Mouse (Mus musculus) hindbrain, embryonic 11.5 days (tissue): ENCODE measurements at regions not wholly inside any gene's neighbourhood (a gene's known extent, or its start where the extent isn't known, plus 50 kb on each side); places are given as distances from the start of the nearest gene placed in this dataset.
A peak's percentile ranks its signal among the peaks of the same experiment; 100 is the strongest.

Experiments used
- ATAC-seq: fragments of 200-750 bp; cut with Nextera tagmentation; 2 replicates; pipeline ENCODE4 v1.8.0; 2017; ENCODE audit warnings: mild to moderate bottlenecking, moderate TSS enrichment, moderate library complexity; ENCODE audit not compliant: low FRiP score
- DNase-seq: peaks from one replicate; pipeline ENCODE4 v3.0.0-alpha.2; 2015; ENCODE audit warnings: low spot score
- H3K27ac ChIP-seq: fragments of 300-500 bp; sonication (generic); 2 replicates; pipeline ENCODE4 v1.5.1; 2014; ENCODE audit warnings: mild to moderate bottlenecking, low read depth, low read length
- H3K27me3 ChIP-seq: fragments of 300-500 bp; sonication (generic); 2 replicates; pipeline ENCODE4 v1.6.1; 2014; ENCODE audit warnings: mild to moderate bottlenecking, low read length, moderate library complexity, mixed read lengths; ENCODE audit not compliant: control insufficient read depth, insufficient read depth
- H3K36me3 ChIP-seq: fragments of 300-500 bp; sonication (generic); 2 replicates; pipeline ENCODE4 v1.6.1; 2014; ENCODE audit warnings: mild to moderate bottlenecking, low read length, moderate library complexity, mixed read lengths; ENCODE audit not compliant: control insufficient read depth, insufficient read depth
- H3K4me1 ChIP-seq: fragments of 300-500 bp; sonication (generic); replicated peaks from 2 replicates; pipeline ENCODE4 v1.6.1; 2014; ENCODE audit warnings: low read length, mixed read lengths; ENCODE audit not compliant: control insufficient read depth, insufficient read depth
- H3K4me2 ChIP-seq: fragments of 300-500 bp; sonication (generic); replicated peaks from 2 replicates; pipeline ENCODE4 v1.6.1; 2014; ENCODE audit warnings: mild to moderate bottlenecking, low read depth, low read length
- H3K4me3 ChIP-seq: fragments of 300-500 bp; sonication (generic); 2 replicates; pipeline ENCODE4 v1.5.1; 2014; ENCODE audit warnings: low read depth, low read length
- H3K9ac ChIP-seq: fragments of 300-500 bp; sonication (generic); 2 replicates; pipeline ENCODE4 v1.6.1; 2014; ENCODE audit warnings: low read depth, low read length
- H3K9me3 ChIP-seq: fragments of 300-500 bp; sonication (generic); 2 replicates; pipeline ENCODE4 v1.6.1; 2016; ENCODE audit warnings: low read length; ENCODE audit not compliant: control insufficient read depth
- WGBS: fragments of 180-500 bp; shearing (Covaris S2); extraction: QIAGEN DNeasy Blood & Tissue Kit; methylation state at CpG from one replicate; pipeline ENCODE4 v1.1.7; 2014; 5-methylcytosine and 5-hydroxymethylcytosine counted together

GRCm38 (mm10) chr4:71537971-71538370 lies 219.8 kb downstream of the Gm11232 start:
- Histone ChIP-seq H3K4me3 (no peak overlapping the region), H3K27me3 (no peaks in the 10 kb centered on the region), H3K36me3 (no peaks in the 10 kb centered on the region), H3K4me1 (no peaks in the 10 kb centered on the region), H3K9me3 (no peaks in the 10 kb centered on the region), H3K4me2 (no peak overlapping the region), H3K27ac (no peak overlapping the region), H3K9ac (no peak overlapping the region)
- ATAC-seq (no peak), DNase-seq (no peak)
- 81% methylated on average over 2 of the region's 2 CpGs for WGBS

GRCm38 (mm10) chr4:71524255-71524970 lies 233.4 kb downstream of the Gm11232 start:
- no peak overlapping the region for H3K27ac ChIP-seq
- DNase-seq (no peak), ATAC-seq (no peak)
- no peaks in the 10 kb centered on the region for H3K27me3 ChIP-seq
- no peak overlapping the region for H3K4me3 ChIP-seq
- H3K36me3 ChIP-seq: no peaks in the 10 kb centered on the region
- H3K4me1 ChIP-seq: no peaks in the 10 kb centered on the region
- H3K9ac ChIP-seq: no peak overlapping the region
- WGBS: 87% methylated on average over 4 of the region's 4 CpGs
- no peaks in the 10 kb centered on the region for H3K9me3 ChIP-seq
- H3K4me2 ChIP-seq: no peak overlapping the region

DNA sequence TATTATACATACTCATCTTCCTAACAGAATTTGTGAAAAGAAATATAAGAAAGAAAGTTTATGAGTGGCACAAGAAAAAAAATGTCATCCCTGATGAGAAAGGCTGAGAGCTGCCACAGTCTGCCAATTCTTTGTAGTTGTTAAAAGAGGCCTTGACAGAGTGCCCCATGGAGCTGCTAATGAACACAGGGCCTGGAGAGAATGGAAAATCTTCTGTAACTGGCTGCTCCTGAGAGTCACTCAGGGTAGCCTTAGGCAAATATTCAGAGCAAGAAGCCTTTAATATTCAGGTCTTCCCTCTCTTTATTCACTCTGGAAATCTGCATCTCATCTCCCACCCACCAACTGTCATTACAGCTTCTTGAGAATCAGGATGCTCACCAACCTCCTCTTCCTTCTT lies 237.0 kb downstream of the Gm11232 start:
- Histone ChIP-seq H3K27me3 (no peaks in the 10 kb centered on the region), H3K4me2 (no peak overlapping the region), H3K9me3 (no peaks in the 10 kb centered on the region), H3K4me3 (no peak overlapping the region), H3K4me1 (no peaks in the 10 kb centered on the region), H3K36me3 (no peaks in the 10 kb centered on the region), H3K9ac (no peak overlapping the region), H3K27ac (no peak overlapping the region)
- ATAC-seq: no peak
- DNase-seq: no peak

- Histone ChIP-seq H3K27ac (no peak overlapping the region), H3K4me2 (no peak overlapping the region), H3K9me3 (no peaks in the 10 kb centered on the region), H3K4me3 (no peak overlapping the region), H3K27me3 (no peaks in the 10 kb centered on the region), H3K9ac (no peak overlapping the region), H3K4me1 (no peaks in the 10 kb centered on the region), H3K36me3 (no peaks in the 10 kb centered on the region)
- DNase-seq (peak; percentile 20), ATAC-seq (peak; percentile 76)
- 36% methylated on average over 2 of the region's 2 CpGs for WGBS
These were observed 239.8 kb downstream of the Gm11232 start for GRCm38 (mm10) chr4:71517921-71518404.

- Histone ChIP-seq H3K27ac (no peak overlapping the region), H3K9me3 (no peaks in the 10 kb centered on the region), H3K36me3 (no peaks in the 10 kb centered on the region), H3K9ac (no peak overlapping the region), H3K27me3 (no peaks in the 10 kb centered on the region), H3K4me1 (no peaks in the 10 kb centered on the region), H3K4me2 (no peak overlapping the region), H3K4me3 (no peak overlapping the region)
- no peak for DNase-seq
- no peak for ATAC-seq
These were observed 250.9 kb downstream of the Gm11232 start for GRCm38 (mm10) chr4:71506911-71507310.

DNA sequence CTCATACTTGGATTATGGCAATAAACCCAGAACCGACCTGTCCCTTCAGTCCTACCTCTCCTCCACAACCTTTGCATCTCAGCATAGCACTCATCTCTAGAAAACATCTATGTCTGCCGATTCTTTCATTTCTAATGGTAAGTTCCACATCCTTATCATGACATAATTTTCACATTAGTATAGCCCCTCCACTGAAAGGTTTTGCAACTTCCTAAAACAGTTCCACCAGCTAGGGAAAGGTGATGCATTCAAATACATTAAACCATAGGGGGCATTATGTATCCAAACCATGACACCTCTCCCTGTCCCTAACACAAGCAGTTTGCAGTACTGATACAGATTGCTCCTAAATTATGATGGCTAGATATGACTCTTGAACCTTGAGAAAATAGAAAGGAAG lies 268.0 kb downstream of the Gm11232 start:
- DNase-seq (no peak), ATAC-seq (no peak)
- Histone ChIP-seq H3K4me3 (no peak overlapping the region), H3K9me3 (no peaks in the 10 kb centered on the region), H3K4me2 (no peak overlapping the region), H3K27ac (no peak overlapping the region), H3K36me3 (no peaks in the 10 kb centered on the region), H3K4me1 (no peaks in the 10 kb centered on the region), H3K27me3 (no peaks in the 10 kb centered on the region), H3K9ac (no peak overlapping the region)
- WGBS: 88% methylated on average over 2 of the region's 2 CpGs

GRCm38 (mm10) chr4:71488663-71489161 lies 269.1 kb downstream of the Gm11232 start:
- Histone ChIP-seq H3K4me3 (no peak overlapping the region), H3K36me3 (no peaks in the 10 kb centered on the region), H3K9ac (no peak overlapping the region), H3K27ac (no peak overlapping the region), H3K4me2 (no peak overlapping the region), H3K4me1 (no peaks in the 10 kb centered on the region), H3K27me3 (no peaks in the 10 kb centered on the region), H3K9me3 (no peaks in the 10 kb centered on the region)
- 24% methylated on average over 2 of the region's 2 CpGs for WGBS
- ATAC-seq: no peak
- no peak for DNase-seq

DNA sequence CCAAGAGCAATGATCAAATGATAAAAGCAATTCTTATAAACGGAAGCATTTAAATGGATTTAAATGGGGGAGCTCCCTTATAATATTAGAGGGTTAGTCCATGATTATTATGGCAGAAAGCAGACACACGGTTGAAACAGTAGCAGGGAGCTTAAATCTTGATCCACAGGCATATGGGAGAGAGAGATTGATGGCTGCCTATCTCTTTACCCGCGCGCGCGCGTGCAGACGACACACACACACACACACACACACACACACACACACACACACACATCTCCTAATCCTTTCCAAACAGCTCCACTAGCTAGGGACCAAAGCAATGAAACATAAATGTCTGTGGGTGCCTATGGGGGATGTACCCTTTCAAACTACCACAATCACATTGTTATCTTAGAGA lies 269.7 kb downstream of the Gm11232 start:
- DNase-seq (no peak), ATAC-seq (no peak)
- Histone ChIP-seq H3K4me1 (no peaks in the 10 kb centered on the region), H3K9me3 (no peaks in the 10 kb centered on the region), H3K36me3 (no peaks in the 10 kb centered on the region), H3K27ac (no peak overlapping the region), H3K27me3 (no peaks in the 10 kb centered on the region), H3K4me3 (no peak overlapping the region), H3K4me2 (no peak overlapping the region), H3K9ac (no peak overlapping the region)
- WGBS: 92% methylated on average over 6 of the region's 9 CpGs

DNA sequence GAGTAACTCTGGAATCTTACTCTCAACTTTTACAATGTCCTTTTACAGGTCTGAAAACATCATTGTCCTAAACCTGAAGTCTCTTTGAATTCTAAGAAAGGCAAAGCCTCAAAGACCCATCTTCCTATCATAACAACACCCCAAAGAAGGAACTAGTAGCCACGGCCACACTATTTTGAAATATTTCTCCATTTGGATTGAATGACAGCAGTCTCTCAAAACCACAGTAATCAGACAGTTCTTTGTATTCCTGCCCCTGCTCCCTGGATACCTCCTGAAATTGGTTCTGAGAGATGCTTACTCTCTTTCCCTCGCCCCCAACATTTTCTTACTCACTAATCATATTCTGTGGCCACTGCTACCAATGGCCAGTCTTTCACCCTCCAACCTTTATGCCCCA lies 276.8 kb downstream of the Gm11232 start:
- H3K27me3 ChIP-seq: no peaks in the 10 kb centered on the region
- H3K27ac ChIP-seq: no peak overlapping the region
- ATAC-seq: no peak
- H3K36me3 ChIP-seq: no peaks in the 10 kb centered on the region
- H3K4me2 ChIP-seq: no peak overlapping the region
- DNase-seq: no peak
- WGBS: 69% methylated on average over 2 of the region's 2 CpGs
- H3K9ac ChIP-seq: no peak overlapping the region
- no peaks in the 10 kb centered on the region for H3K4me1 ChIP-seq
- no peak overlapping the region for H3K4me3 ChIP-seq
- no peaks in the 10 kb centered on the region for H3K9me3 ChIP-seq
